Mouse (Mus musculus) heart, embryonic 16.5 days (tissue): ENCODE data around the gene Gipc2. TPM values are rescaled to one million over a fixed set of nuclear protein-coding genes. Genes with fewer than 3 reads are reported as not detected.

Source experiments
- ATAC-seq: fragments of 200-750 bp; cut with Nextera tagmentation; replicated peaks from 2 replicates; pipeline ENCODE4 v1.8.0; 2017; ENCODE audit warnings: moderate number of reproducible peaks; ENCODE audit not compliant: insufficient read depth, low FRiP score; ENCODE audit errors: extremely low read depth
- H3K27ac ChIP-seq: fragments of 300-500 bp; sonication (generic); 2 replicates; pipeline ENCODE4 v1.5.1; 2014; ENCODE audit warnings: mild to moderate bottlenecking, low read length, control low read depth, moderate library complexity
- H3K27me3 ChIP-seq: fragments of 300-500 bp; sonication (generic); 2 replicates; pipeline ENCODE4 v1.6.1; 2014; ENCODE audit warnings: low read length, mixed read lengths; ENCODE audit not compliant: control insufficient read depth, insufficient read depth
- H3K36me3 ChIP-seq: fragments of 300-500 bp; sonication (generic); 2 replicates; pipeline ENCODE4 v1.6.1; 2014; ENCODE audit not compliant: control insufficient read depth, insufficient read depth
- H3K4me1 ChIP-seq: fragments of 300-500 bp; sonication (generic); 2 replicates; pipeline ENCODE4 v1.6.1; 2014; ENCODE audit warnings: low read length, mixed read lengths; ENCODE audit not compliant: control insufficient read depth, insufficient read depth
- H3K4me2 ChIP-seq: fragments of 300-500 bp; sonication (generic); 2 replicates; pipeline ENCODE4 v1.6.1; 2014; ENCODE audit warnings: low read depth, mild to moderate bottlenecking, control low read depth, low read length
- H3K4me3 ChIP-seq: fragments of 300-500 bp; sonication (generic); 2 replicates; pipeline ENCODE4 v1.5.1; 2014; ENCODE audit warnings: mild to moderate bottlenecking, control low read depth, low read length
- H3K9ac ChIP-seq: fragments of 300-500 bp; sonication (generic); 2 replicates; pipeline ENCODE4 v1.6.1; 2014; ENCODE audit warnings: low read length, control low read depth
- H3K9me3 ChIP-seq: fragments of 300-500 bp; sonication (generic); replicated peaks from 2 replicates; pipeline ENCODE4 v1.6.1; 2016; ENCODE audit warnings: low read length; ENCODE audit not compliant: control insufficient read depth
- WGBS: fragments of 180-500 bp; shearing (Covaris S2); extraction: QIAGEN DNeasy Blood & Tissue Kit; methylation state at CpG from one replicate; pipeline ENCODE4 v1.1.7; 2014; 5-methylcytosine and 5-hydroxymethylcytosine counted together
- polyA plus RNA-seq: library from polyadenylated mRNA; unstranded; fragments of >200 nt; fragmentation: Nextera tagmentation; extraction: Ambion mirVana; gene quantifications from 2 replicates; pipeline ENCODE4 v1.2.1, GENCODE M21; 2015

The Gipc2 gene
- polyA plus RNA-seq, 1 experiment from 2014 or later, result 5.7 TPM

GRCm38 (mm10) chr3:152100119-152100818 is 65.8 kb downstream of the Gipc2 start:
- H3K4me1 ChIP-seq, result peaks cover 2% of the 10 kb centered on the region; the same call in 1 of the 2 replicates
- H3K4me3 ChIP-seq, result no peak overlapping the region
- WGBS, result 53% methylated on average over 11 of the region's 11 CpGs
- no peak overlapping the region for H3K4me2 ChIP-seq
- H3K27ac ChIP-seq, result no peak overlapping the region
- H3K9ac ChIP-seq, result no peak overlapping the region
- H3K36me3 ChIP-seq, result no peaks in the 10 kb centered on the region
- no peak for ATAC-seq
- no peaks in the 10 kb centered on the region for H3K27me3 ChIP-seq
- 0 out of 2 replicates have a peak, but pooled peaks cover 4% of the 10 kb centered on the region for H3K9me3 ChIP-seq

DNA sequence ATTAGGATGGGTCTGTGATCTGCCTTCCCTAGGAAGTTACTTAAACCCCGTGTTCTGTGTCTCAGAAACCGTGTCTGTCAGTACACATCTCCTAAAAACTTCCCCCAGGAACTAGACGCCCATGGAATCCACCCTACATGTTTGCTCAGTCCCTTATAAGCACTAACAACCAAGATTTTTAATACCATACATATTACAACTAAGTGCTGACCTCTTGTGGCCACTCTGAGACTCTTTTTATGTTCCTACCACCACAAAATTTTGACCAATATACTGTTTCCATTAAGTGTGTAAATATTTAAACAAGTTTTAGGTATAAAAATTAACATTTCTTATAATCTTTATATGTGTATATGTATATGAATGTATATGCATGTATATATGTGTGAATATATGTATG is 71.0 kb downstream of the Gipc2 start:
- Histone ChIP-seq H3K9me3 (0 out of 2 replicates have a peak, but pooled peaks cover 4% of the 10 kb centered on the region), H3K4me3 (no peak overlapping the region), H3K9ac (no peak overlapping the region), H3K27me3 (no peaks in the 10 kb centered on the region), H3K4me1 (no peaks in the 10 kb centered on the region), H3K27ac (no peak overlapping the region), H3K4me2 (no peak overlapping the region), H3K36me3 (no peaks in the 10 kb centered on the region)
- 4% methylated on average over 3 of the region's 3 CpGs for WGBS
- ATAC-seq, result no peak

DNA sequence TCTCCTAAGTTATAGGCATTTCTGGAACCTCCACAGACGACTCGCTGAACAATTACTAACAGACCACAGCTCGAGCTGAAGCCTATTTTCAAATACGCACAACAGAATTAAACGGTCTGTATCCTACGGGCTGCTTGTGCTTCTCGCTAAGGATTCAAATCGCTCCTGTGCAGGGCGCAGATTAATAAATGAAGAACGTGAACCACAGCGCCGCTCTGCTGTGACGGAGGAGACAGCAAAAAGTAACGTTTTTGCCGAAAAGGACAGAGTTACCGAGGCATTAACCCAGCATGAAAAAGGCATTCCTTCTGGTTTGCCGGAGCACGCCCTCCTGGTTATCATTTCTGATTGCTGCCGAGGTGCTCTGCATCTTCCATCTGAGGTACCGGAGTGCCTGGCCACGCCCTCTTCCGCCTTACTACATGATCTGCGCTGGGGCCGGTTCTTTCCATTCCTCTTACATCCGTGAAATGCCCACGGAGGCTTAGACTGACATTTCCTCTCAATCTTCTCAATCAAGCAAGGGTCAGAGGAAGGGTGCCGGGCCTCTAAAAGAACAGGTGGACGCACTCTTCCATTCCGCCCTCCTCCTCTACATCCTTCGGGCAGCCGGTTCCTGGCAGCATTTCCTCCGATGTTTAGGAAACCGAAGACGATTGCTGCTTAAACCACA is 73.5 kb downstream of the Gipc2 start:
- WGBS, result 44% methylated on average over 34 of the region's 34 CpGs

DNA sequence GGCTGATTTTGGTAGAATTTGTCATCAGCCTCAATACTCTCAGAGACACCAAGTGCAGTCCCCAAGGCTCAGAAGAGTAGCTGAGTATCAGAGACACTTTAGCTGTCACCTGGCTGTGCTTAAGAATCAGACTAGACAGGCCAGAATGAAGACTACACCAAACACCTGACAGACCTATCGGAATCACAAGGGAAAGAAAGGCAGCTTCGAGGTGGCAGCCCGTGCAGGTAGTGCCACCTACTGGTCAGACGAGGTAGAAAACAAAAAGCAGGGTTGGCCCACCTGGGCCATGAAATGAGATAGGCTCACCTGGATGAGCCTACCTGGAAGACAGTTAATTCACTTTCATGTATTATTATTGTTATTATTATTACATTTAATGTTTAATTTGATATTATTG is 76.9 kb downstream of the Gipc2 start:
- 5% methylated on average over 4 of the region's 4 CpGs for WGBS
- ATAC-seq, result no peak

More for the DNA sequence above, 73.5 kb downstream of the Gipc2 start:
- Histone ChIP-seq H3K9me3 (no peaks in the 10 kb centered on the region), H3K36me3 (no peaks in the 10 kb centered on the region), H3K9ac (no peak overlapping the region; the same call in 1 of the 2 replicates), H3K4me3 (peak overlapping the region; percentile 46), H3K4me1 (no peaks in the 10 kb centered on the region), H3K27ac (no peak overlapping the region), H3K4me2 (peak overlapping the region; percentile 61), H3K27me3 (no peaks in the 10 kb centered on the region)
- no peak for ATAC-seq

DNA sequence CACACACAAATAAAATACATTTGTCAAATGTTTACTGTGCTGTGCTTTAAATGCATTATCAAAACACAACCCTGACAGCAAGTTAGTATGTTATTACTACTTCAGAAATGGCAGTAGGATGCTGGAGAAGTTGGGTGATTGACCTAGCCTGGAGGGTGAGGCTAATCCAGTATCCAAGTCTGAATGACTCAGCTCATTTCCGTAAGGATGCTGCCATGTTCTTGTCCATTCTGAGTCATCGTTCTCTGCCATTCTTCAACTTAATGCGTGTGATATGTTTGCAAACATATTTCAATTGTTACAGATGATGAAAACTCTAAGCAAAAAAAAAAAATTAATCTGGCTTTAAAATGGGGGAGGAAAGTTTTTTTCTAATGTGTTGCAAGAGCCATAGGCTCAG is 84.6 kb downstream of the Gipc2 start:
- Histone ChIP-seq H3K4me3 (no peak overlapping the region), H3K4me2 (no peak overlapping the region), H3K27ac (no peak overlapping the region), H3K27me3 (no peaks in the 10 kb centered on the region), H3K36me3 (no peaks in the 10 kb centered on the region), H3K9me3 (no peaks in the 10 kb centered on the region), H3K9ac (no peak overlapping the region), H3K4me1 (no peaks in the 10 kb centered on the region)
- 83% methylated on average over 3 of the region's 3 CpGs for WGBS
- no peak for ATAC-seq

More for the DNA sequence above, 76.9 kb downstream of the Gipc2 start:
- Histone ChIP-seq H3K9me3 (no peaks in the 10 kb centered on the region), H3K9ac (no peak overlapping the region), H3K36me3 (no peaks in the 10 kb centered on the region), H3K4me3 (no peak overlapping the region), H3K4me2 (no peak overlapping the region), H3K27ac (no peak overlapping the region), H3K4me1 (no peaks in the 10 kb centered on the region), H3K27me3 (no peaks in the 10 kb centered on the region)

DNA sequence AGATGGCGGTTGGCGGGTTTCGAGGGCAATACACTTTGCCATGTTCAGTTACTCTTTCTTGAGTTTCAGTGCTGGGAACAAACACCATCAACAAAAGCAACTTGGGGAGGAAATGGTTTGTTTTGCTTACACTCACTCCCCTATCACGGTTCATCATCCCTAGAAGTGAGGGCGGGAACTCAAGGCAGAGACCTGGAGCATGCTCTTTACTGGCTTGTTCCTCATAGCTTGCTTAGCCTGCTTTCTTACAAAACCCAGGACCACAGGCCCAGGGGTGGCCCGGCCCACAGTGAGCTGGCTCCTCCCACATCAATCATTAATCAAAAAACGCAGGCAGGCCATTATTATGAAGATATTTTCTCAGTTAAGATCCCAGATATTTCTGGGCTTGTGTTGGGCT is 89.9 kb downstream of the Gipc2 start:
- Histone ChIP-seq H3K27me3 (no peaks in the 10 kb centered on the region), H3K36me3 (no peaks in the 10 kb centered on the region), H3K27ac (no peak overlapping the region), H3K9me3 (no peaks in the 10 kb centered on the region), H3K9ac (no peak overlapping the region), H3K4me2 (no peak overlapping the region), H3K4me1 (no peaks in the 10 kb centered on the region), H3K4me3 (no peak overlapping the region)
- ATAC-seq, result no peak
- 73% methylated on average over 7 of the region's 7 CpGs for WGBS

DNA sequence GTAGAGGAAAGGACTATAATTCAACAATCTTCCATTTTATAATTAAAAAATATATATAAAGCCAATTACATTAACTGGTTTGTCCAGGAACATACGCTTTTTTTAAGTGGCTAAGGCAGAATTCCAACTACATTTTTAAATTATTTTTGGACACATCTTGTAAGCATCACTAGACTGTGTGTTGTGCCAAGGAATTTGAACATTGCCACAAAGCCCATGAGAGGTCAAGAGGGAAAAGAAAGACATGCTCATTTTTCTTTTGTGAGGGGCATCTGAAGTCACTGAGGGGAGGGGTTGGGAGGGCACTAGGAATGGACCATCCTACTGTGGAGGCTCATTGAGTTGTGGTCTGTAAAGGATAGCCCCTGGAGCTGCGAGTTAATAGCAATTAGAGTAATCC is 97.0 kb downstream of the Gipc2 start:
- Histone ChIP-seq H3K9ac (no peak overlapping the region), H3K4me1 (no peaks in the 10 kb centered on the region), H3K4me2 (no peak overlapping the region), H3K36me3 (no peaks in the 10 kb centered on the region), H3K9me3 (no peaks in the 10 kb centered on the region), H3K4me3 (no peak overlapping the region), H3K27ac (no peak overlapping the region), H3K27me3 (peaks cover 10% of the 10 kb centered on the region; the same call in 1 of the 2 replicates)
- ATAC-seq, result no peak
- 65% methylated on average over 2 of the region's 2 CpGs for WGBS

DNA sequence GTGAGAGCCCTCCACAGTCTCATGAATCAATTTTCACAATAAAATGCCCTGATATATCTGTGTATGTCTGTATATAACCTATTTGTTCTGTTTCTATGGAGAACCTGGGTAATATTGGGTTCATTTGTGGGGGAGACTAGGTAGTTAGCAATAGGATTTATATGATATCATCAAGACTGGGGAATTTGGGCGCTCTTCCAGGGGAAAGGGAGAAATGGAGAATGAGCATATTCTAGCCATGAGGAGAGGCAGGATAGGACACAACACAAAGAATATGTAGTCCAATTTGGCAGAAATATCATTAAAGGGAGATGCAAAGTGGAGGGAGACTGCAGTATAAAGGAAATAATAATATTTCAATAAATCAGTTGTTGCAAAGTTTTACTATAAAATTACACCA is 97.7 kb downstream of the Gipc2 start:
- Histone ChIP-seq H3K27me3 (peaks cover 10% of the 10 kb centered on the region; the same call in 1 of the 2 replicates), H3K4me2 (no peak overlapping the region), H3K4me3 (no peak overlapping the region), H3K9ac (no peak overlapping the region), H3K27ac (no peak overlapping the region), H3K9me3 (no peaks in the 10 kb centered on the region), H3K4me1 (no peaks in the 10 kb centered on the region), H3K36me3 (no peaks in the 10 kb centered on the region)
- ATAC-seq, result no peak
- 80% methylated on average over 1 of the region's 1 CpGs for WGBS

- peak overlapping the region; percentile 21; the same call in 1 of the 2 replicates for H3K4me3 ChIP-seq
- no peak for ATAC-seq
- H3K4me2 ChIP-seq, result peak overlapping the region; percentile 58
- H3K9me3 ChIP-seq, result no peaks in the 10 kb centered on the region
- H3K9ac ChIP-seq, result peak overlapping the region; percentile 10; the same call in 1 of the 2 replicates
- no peaks in the 10 kb centered on the region for H3K36me3 ChIP-seq
- 18% methylated on average over 13 of the region's 13 CpGs for WGBS
- no peak overlapping the region for H3K27ac ChIP-seq
- peaks cover 10% of the 10 kb centered on the region; the same call in 1 of the 2 replicates for H3K27me3 ChIP-seq
- no peaks in the 10 kb centered on the region for H3K4me1 ChIP-seq
These were observed 99.3 kb downstream of the Gipc2 start for GRCm38 (mm10) chr3:152066696-152067095.
